Mouse (Mus musculus): ENCODE measurements at regions not wholly inside any gene's neighbourhood (a gene's known extent, or its start where the extent isn't known, plus 50 kb on each side); places are given as distances from the start of the nearest gene placed in this dataset.

DNA sequence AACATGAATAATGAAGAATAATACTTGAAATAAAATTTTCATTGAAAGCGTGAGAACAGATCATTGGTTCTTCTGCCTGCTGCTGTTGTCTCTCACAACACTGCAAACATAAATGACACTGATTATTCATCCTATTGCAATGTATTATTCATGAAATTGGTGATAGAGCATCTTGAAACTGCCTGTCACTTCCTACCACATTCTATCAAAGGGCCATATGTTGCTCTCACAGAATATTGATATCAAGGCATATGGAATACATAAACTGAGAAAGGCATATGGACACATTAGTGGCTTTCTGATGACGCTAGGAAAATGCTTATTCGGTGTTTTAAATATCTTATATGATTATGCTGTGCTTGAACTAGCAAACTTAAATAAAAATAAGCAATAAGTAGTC lies 371.6 kb downstream of the Cdh19 start:
- DNase-seq (ENCODE audit: low read depth) = peak; percentile 79
- TF ChIP-seq CTCF (IDR thresholded peaks at IDR 0.05; ENCODE audit: borderline replicate concordance, extremely low read depth, insufficient read depth, insufficient read length) (no peak), POLR2A (IDR thresholded peaks at IDR 0.05; ENCODE audit: borderline replicate concordance, extremely low read depth, insufficient read depth, insufficient read length, poor library complexity, severe bottlenecking) (no peak)

- TF ChIP-seq CTCF (IDR thresholded peaks at IDR 0.05; ENCODE audit: borderline replicate concordance, extremely low read depth, insufficient read depth, insufficient read length) (no peak), POLR2A (IDR thresholded peaks at IDR 0.05; ENCODE audit: borderline replicate concordance, extremely low read depth, insufficient read depth, insufficient read length, poor library complexity, severe bottlenecking) (no peak)
- DNase-seq (ENCODE audit: low read depth) = no peak
These were observed 396.1 kb downstream of the Cdh19 start for GRCm38 (mm10) chr1:110581247-110581646.
